Mouse (Mus musculus): Measurements from ENCODE around the gene Slc16a11.

Slc16a11 gene

DNA sequence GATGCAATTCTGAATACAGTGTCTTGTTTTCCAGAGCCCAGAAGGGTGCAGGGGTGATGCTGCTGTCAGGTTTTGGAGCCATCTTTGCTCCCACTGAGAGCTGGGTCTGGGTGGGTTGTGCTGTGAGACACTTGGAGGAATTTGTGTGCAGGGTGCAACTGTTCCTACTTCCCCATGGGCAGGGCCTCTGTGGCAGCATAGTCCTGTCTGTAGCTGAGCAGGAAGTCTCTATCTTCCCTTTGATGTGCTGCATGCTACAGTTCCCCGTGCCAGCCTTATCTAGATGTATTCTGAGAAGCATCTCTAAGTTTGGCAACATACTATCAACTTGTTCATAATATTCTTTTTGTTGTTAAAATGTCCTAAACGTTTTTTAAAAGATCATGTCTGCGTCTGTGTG, 52.7 kb downstream of the Slc16a11 start:
- DNase-seq: no peak

DNA sequence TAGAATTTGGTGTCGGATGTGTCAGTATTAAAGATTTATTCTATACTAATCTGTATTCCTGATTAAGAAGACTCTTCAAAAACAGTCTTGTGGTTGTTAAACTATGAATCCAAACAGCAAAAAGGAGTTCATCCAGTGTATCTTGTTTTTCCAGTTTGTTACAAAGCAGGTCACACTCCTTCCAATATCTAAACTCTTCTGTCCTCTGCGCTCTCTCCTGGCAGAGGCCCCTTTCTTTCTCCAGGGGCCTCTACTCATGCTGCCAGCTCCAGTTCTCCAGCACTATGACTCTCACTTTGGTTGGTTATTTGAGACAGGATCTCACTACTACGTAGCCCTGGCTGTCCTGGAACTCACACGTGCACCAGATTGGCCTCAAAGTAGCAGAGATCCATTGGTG, 53.3 kb downstream of the Slc16a11 start:
- DNase-seq: no peak
